Mouse (Mus musculus) intestine, postnatal 0 days (tissue): Measurements from ENCODE around the gene Htr5a. TPM values are rescaled to one million over a fixed set of nuclear protein-coding genes. Genes with fewer than 3 reads are reported as not detected.

Source experiments
- ATAC-seq: fragments of 200-750 bp; cut with Nextera tagmentation; 2 replicates; pipeline ENCODE4 v1.8.0; 2017; ENCODE audit warnings: mild to moderate bottlenecking, moderate TSS enrichment, moderate library complexity
- H3K27ac ChIP-seq: fragments of 300-500 bp; sonication (generic); 2 replicates; pipeline ENCODE4 v1.5.1; 2014; ENCODE audit warnings: mild to moderate bottlenecking, low read depth, low read length, moderate library complexity
- H3K27me3 ChIP-seq: fragments of 300-500 bp; sonication (generic); replicated peaks from 2 replicates; pipeline ENCODE4 v1.6.1; 2014; ENCODE audit warnings: low read length, mixed read lengths; ENCODE audit not compliant: control insufficient read depth, insufficient read depth
- H3K36me3 ChIP-seq: fragments of 300-500 bp; sonication (generic); 2 replicates; pipeline ENCODE4 v1.6.1; 2014; ENCODE audit warnings: mild to moderate bottlenecking, moderate library complexity; ENCODE audit not compliant: control insufficient read depth, insufficient read depth
- H3K4me1 ChIP-seq: fragments of 300-500 bp; sonication (generic); replicated peaks from 2 replicates; pipeline ENCODE4 v1.6.1; 2014; ENCODE audit warnings: antibody characterized with exemption, low read length, mixed read lengths; ENCODE audit not compliant: control insufficient read depth, insufficient read depth
- H3K4me2 ChIP-seq: fragments of 300-500 bp; sonication (generic); replicated peaks from 2 replicates; pipeline ENCODE4 v1.6.1; 2014; ENCODE audit warnings: low read depth, mild to moderate bottlenecking, moderate library complexity
- H3K4me3 ChIP-seq: fragments of 300-500 bp; sonication (generic); 2 replicates; pipeline ENCODE4 v1.5.1; 2014; ENCODE audit warnings: low read depth, low read length
- H3K9ac ChIP-seq: fragments of 300-500 bp; sonication (generic); 2 replicates; pipeline ENCODE4 v1.6.1; 2014; ENCODE audit warnings: mild to moderate bottlenecking, low read depth, low read length
- H3K9me3 ChIP-seq: fragments of 300-500 bp; sonication (generic); 2 replicates; pipeline ENCODE4 v1.6.1; 2016; ENCODE audit warnings: mixed run types; ENCODE audit not compliant: control insufficient read depth
- CTCF ChIP-seq: sonication (generic); IDR thresholded peaks from 2 replicates; pipeline ENCODE4 v1.5.1; 2016; ENCODE audit warnings: low read depth, mild to moderate bottlenecking, control low read depth, antibody characterized with exemption, moderate library complexity
- WGBS: fragments of 180-500 bp; shearing (Covaris S2); extraction: QIAGEN DNeasy Blood & Tissue Kit; methylation state at CpG from one replicate; pipeline ENCODE4 v1.1.7; 2014; 5-methylcytosine and 5-hydroxymethylcytosine counted together
- polyA plus RNA-seq: library from polyadenylated mRNA; unstranded; fragments of >200 nt; fragmentation: Nextera tagmentation; extraction: Ambion mirVana; gene quantifications from 2 replicates; pipeline ENCODE4 v1.2.1, GENCODE M21; 2015

The Htr5a gene
- polyA plus RNA-seq, 1 experiment from 2014 or later: not detected

DNA sequence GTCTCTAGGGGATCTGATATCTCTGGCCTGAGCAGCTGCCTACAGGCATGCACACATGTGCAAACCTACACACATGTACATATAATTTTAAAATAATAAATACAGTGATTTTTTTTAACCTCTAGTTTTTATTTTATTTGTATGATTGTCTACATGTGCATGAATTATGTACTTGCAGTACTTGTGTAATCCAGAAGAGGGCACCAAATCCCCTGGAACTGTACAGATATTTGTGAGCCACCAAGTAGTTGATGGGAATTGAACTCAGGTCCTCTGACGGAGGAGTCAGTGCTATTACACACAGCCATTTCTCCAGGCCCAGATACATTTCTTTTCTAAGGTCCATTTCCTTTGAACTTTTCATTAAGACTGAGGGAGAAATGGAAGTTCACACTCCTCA, 12.3 kb downstream of the Htr5a start:
- Histone ChIP-seq H3K9me3 (no peaks in the 10 kb centered on the region), H3K36me3 (no peaks in the 10 kb centered on the region), H3K4me3 (no peak overlapping the region), H3K4me2 (no peak overlapping the region), H3K4me1 (no peaks in the 10 kb centered on the region), H3K27ac (no peak overlapping the region), H3K9ac (no peak overlapping the region), H3K27me3 (no peaks in the 10 kb centered on the region)
- TF ChIP-seq CTCF: peak; percentile 75
- no peak for ATAC-seq
- WGBS: 61% methylated on average over 1 of the region's 1 CpGs

DNA sequence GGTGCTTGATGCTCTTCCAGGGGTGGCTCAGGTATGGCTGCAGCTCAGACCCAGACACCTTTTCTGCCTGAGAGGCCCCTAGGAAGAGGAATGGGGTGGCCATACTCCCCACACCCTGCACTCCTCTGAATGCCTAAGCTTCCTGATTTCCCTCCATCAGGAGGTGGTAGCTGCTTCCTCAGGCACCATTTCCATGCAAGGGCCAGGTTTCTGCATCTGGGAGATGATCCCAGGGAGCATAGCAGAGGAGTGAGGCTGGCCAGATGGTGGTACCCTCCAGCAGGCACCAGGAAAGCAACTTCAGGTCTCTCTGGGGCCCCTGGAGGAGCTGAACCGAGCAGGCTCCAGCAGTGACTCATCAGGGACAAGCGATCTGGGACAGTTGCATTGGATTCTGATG, 13.8 kb downstream of the Htr5a start:
- no peak overlapping the region for H3K4me2 ChIP-seq
- H3K4me3 ChIP-seq: no peak overlapping the region
- H3K27me3 ChIP-seq: no peaks in the 10 kb centered on the region
- no peak overlapping the region for H3K27ac ChIP-seq
- H3K9ac ChIP-seq: no peak overlapping the region
- no peak for ATAC-seq
- H3K36me3 ChIP-seq: no peaks in the 10 kb centered on the region
- H3K4me1 ChIP-seq: no peaks in the 10 kb centered on the region
- H3K9me3 ChIP-seq: no peaks in the 10 kb centered on the region
- TF ChIP-seq CTCF: no peak
- 67% methylated on average over 2 of the region's 2 CpGs for WGBS

DNA sequence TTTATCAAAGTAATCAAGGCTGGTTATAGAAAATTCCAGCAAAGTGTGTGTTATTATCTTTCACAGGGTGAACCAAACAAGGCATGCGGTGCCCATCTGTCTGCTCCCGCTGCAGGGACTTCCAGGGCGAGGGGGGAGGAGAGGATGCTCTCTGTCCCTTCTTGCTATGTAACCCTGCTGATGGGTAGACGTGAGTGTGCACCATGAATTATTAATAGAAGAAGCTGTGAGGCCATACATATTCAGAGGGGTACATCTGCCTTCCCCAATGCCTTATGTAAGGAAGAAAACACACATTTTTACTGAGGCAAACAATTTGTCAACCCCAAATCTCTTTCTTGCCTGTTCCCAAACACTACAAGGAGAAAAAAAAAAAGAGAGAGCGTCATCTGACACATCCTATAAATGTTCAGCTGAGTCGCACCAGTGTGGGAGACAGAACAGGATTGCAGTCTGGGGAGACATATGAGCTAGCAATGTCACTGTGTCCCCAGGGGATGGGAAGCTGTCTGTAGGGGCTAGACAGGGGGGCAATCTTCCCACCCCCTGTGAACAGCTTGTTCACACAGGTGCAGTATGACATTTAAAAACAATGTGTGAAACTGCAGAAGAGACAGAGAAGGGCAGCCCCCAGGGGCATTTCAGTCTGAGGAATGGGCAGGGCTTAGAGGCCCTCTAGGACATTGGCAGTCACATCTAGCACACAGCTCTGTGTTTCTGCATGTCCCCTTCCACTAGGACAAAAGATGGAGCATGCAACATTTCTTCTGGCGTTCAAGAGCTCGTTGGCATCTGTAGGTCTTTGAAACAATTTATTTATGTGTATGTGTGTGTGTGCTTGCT, 31.5 kb downstream of the Htr5a start:
- no peak overlapping the region for H3K4me3 ChIP-seq
- no peak for ATAC-seq
- H3K27me3 ChIP-seq: no peaks in the 10 kb centered on the region
- no peaks in the 10 kb centered on the region for H3K4me1 ChIP-seq
- no peaks in the 10 kb centered on the region for H3K9me3 ChIP-seq
- H3K27ac ChIP-seq: no peak overlapping the region
- 72% methylated on average over 8 of the region's 8 CpGs for WGBS
- no peaks in the 10 kb centered on the region for H3K36me3 ChIP-seq
- TF ChIP-seq CTCF: no peak
- no peak overlapping the region for H3K4me2 ChIP-seq
- no peak overlapping the region for H3K9ac ChIP-seq

DNA sequence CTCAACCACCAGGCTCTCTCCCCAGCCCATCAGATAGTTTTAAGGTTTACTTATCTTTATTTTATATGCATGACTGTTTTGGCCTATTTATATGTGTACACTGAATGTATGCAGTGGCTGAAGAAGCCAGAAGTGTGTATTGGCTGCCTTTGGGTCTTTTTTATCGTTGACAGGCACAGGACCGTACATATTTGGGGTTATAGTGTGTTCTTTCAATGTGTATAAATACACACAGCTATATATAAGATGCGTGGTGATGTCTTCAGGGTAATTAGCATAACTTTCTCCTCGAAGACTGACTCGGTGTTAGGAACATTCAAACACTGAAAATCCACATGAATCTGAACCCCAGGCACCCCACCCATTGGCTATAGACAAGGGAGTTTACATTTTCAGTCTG, 32.3 kb downstream of the Htr5a start:
- TF ChIP-seq CTCF: no peak
- Histone ChIP-seq H3K36me3 (no peaks in the 10 kb centered on the region), H3K9ac (no peak overlapping the region), H3K27me3 (no peaks in the 10 kb centered on the region), H3K4me2 (no peak overlapping the region), H3K9me3 (no peaks in the 10 kb centered on the region), H3K27ac (no peak overlapping the region), H3K4me3 (no peak overlapping the region), H3K4me1 (no peaks in the 10 kb centered on the region)
- ATAC-seq: no peak
- 74% methylated on average over 5 of the region's 5 CpGs for WGBS

DNA sequence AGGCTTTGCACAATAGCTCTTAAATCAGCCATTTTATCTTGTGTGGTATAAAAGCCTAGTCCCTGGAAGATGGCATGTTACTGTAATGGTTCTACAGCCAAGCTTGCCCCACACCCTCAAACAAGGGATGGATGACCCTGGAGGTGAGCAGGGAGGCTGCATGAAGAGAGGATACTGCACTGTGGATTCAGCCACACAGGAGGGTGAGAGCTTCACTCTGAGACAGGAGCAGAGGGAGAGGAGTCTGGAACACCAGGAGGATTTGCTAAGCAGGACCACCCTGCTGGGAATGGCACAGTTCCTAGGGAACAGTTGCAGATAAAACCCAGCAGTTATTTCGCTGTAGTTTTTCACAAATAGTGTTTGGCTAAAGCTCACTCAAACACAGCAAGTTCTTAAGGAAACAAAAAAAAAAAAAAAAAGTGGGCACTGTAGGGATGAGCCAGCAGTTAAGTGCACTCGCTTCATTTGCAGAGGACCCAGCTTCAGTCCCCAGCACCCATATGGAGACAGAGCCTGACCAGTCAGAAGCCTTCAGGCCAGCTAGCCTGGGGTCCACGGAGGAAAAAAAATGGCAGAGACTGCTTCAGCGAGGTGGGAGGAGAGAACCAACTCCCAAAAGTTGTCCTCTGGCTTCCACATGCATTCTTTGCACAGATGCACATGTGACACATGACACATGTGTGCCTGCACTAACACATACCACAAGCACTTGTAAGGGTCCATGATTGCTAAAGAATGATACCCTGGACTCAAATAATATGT, 33.6 kb downstream of the Htr5a start:
- no peaks in the 10 kb centered on the region for H3K36me3 ChIP-seq
- TF ChIP-seq CTCF: no peak
- WGBS: 52% methylated on average over 4 of the region's 4 CpGs
- no peak overlapping the region for H3K4me2 ChIP-seq
- no peaks in the 10 kb centered on the region for H3K4me1 ChIP-seq
- no peak overlapping the region for H3K9ac ChIP-seq
- no peaks in the 10 kb centered on the region for H3K27me3 ChIP-seq
- ATAC-seq: no peak
- H3K27ac ChIP-seq: no peak overlapping the region
- no peaks in the 10 kb centered on the region for H3K9me3 ChIP-seq
- H3K4me3 ChIP-seq: no peak overlapping the region

DNA sequence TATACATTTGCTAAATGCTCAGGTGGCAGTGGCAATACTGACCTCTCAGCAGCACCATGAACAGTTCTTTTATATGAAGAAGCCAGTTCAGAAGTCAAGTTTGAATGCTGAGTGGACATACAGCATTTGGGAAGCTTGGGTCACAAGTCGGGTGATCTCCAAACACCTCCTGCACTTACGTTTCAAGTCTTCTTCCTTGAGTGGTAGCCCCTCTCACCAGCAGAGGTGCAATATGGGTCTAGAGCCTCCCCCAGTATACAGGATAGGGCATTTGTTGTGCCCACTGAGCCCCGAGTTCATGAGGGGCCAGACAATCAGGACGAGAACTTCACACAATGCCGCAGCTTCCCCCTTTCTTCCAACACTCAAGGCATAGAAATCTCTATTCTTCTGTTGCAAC, 36.4 kb downstream of the Htr5a start:
- no peaks in the 10 kb centered on the region for H3K27me3 ChIP-seq
- no peak for ATAC-seq
- no peaks in the 10 kb centered on the region for H3K36me3 ChIP-seq
- no peak overlapping the region for H3K4me3 ChIP-seq
- 85% methylated on average over 5 of the region's 5 CpGs for WGBS
- H3K4me2 ChIP-seq: no peak overlapping the region
- no peak overlapping the region for H3K9ac ChIP-seq
- H3K9me3 ChIP-seq: no peaks in the 10 kb centered on the region
- no peaks in the 10 kb centered on the region for H3K4me1 ChIP-seq
- TF ChIP-seq CTCF: no peak
- no peak overlapping the region for H3K27ac ChIP-seq
